Mouse (Mus musculus): ENCODE measurements around the gene Sox8.

Gene Sox8

DNA sequence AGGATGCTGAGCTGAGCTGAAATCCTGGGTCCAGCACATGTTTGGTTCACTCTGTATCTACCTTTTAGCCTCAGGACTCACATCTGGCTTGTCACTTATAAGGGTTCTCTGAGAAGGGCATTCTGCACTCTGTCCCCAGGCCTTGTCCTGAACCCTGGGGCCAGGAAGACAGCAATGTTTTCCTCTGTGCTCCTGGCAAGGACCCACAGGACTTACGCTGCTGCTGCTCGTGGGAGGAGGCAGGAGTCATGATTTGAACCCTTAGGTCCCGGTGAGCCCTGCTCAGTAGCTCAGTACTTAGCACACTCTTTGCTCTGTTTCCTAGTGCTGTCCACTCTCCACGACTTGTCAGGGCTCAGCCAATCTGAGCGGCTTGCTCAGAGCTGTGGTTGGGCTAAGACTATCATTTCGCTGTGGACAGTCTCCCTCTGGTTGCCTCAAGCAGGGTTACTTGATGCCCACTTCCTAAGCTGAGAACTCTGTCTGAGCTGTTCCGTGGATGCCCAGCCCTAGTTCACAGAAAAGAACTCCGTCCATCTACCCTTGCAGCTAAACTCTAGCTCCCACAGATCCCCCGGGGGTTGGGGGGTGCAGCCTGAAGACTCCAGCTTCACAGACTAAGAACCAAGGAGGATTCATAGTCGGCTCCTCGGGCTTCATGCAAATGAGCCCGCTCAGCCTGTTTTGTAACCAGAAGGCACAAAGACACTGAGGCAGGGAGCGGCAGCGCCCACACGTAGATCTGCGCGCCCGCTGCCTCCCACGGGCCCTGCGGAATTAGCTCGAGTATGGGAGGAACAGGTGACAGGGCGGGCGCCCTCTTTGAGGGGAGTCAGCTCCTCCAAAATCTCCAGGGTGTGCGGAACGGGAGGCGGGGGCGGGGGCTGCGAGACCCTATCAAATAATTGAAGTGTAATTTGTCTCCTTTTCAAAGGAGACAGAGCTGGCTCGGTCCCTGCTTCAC lies 14.5 kb downstream of the Sox8 start:
- DNase-seq (ENCODE audit: low read depth, low spot score): no peak

DNA sequence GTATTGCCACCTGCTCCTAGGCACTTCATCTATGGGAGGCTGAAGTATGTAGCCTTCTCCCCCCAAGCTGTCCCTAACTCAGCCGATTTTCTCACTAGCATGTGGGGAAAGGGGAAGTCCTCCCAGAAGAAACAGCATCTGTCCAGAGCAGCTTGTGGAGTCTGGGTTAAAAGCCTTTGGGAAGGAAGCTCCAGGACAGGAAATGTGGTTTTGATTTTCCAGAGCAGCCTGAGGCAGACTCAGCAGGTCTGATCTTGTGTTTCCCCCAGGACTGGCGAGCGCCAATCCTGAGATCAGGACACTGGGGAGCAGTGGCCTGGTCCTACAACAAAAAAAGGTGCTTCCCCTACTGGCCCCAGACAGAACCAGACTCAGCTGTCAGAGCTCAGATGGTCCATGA lies 15.3 kb downstream of the Sox8 start:
- DNase-seq (ENCODE audit: low read depth, low spot score): no peak

DNA sequence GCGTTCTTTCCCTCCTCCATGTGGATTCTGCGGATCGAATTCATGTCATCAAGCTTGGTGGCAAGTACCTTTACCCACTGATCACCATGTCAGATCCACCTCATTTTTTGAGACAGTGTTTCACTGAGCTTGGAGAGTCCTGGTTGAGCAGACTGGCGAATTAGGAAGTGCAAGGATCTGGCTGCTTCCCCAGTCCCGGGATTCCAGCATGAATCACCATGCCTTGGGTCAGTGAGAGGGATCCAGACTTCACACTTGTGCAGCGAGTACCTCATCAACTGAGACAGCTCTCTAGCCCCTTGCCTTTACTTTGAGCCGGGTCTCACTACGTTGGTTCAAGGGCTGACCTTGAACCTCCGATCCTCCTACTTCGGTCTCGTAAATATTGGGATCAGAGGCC lies 19.2 kb downstream of the Sox8 start:
- DNase-seq (ENCODE audit: low read depth, low spot score): no peak

DNA sequence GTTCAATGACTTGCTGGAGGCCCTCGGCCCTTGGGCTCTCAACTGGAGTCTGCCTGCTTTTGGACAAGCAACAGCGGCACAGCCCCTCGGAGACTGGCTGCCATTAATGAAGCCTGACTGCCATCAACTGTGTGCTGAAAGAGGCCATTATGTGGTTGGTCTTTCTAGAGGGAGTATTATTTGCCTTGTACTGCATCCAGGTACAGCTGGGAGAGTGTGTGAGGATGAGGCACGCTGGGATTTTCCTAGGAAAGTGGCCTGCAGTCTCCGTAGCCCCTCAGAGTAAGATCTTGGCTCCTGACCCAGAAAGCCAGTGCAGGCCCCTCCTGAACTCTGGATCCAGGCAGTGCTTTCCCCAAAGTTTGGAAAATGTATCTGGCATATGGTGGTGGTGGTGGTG lies 20.5 kb downstream of the Sox8 start:
- DNase-seq (ENCODE audit: low read depth, low spot score): no peak

DNA sequence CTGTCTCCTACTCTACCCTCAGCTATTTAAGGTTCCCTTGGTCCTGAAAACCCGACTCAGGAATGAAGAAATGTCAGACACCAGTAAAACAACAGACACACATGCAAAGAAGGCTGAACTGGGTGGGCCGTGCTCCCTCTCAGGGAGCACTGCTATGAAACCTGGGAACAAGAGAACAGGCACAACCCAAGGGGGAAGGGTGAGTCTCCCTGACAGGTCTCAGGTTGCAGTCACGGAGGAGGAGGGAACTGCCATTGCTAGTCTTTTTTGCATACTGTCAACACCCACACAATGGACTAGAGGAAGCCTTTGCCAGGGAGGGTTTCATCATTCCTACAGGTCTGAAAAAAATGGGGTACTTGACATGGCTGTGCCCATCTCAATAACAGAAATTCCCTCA lies 23.5 kb downstream of the Sox8 start:
- DNase-seq (ENCODE audit: low read depth, low spot score): no peak

DNA sequence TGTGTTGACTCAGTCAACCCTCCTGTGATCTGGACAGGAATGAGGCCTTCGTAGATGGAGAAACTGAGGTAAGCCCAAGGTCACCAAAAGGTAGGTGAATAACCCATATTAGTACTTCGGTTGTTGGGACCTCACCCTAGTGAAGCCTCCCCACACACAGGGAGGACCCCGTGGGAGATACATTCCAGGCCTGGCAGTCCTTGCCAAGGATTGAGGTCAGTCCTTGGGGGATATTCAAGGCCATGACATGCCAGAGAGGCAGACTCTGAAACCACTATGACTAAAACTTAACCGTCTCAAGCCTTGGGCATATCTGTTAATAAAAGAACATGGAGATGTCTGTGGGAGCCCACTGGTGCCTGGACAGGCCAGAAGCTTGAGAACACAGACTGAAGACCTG lies 28.7 kb downstream of the Sox8 start:
- no peak for DNase-seq (ENCODE audit: low read depth, low spot score)

DNA sequence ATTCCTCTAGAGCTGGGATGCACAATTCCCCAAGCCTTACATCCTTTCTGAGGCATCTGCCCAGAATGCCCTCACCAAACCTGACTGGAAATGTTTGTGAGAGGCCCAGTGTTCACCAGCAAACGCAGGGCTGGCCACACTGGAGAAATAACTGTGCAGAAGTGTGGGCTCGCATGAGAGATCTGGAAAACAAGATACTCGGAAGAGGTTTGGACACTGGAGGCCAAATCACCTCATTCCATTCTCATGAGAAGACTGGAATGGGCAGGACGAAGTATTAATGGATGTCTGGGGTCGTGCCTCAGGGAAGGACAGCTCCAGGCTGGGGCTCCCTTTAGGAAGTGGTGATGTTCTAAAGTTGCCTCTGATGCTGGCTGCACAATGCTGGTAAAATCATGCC lies 29.8 kb downstream of the Sox8 start:
- no peak for DNase-seq (ENCODE audit: low read depth, low spot score)

DNA sequence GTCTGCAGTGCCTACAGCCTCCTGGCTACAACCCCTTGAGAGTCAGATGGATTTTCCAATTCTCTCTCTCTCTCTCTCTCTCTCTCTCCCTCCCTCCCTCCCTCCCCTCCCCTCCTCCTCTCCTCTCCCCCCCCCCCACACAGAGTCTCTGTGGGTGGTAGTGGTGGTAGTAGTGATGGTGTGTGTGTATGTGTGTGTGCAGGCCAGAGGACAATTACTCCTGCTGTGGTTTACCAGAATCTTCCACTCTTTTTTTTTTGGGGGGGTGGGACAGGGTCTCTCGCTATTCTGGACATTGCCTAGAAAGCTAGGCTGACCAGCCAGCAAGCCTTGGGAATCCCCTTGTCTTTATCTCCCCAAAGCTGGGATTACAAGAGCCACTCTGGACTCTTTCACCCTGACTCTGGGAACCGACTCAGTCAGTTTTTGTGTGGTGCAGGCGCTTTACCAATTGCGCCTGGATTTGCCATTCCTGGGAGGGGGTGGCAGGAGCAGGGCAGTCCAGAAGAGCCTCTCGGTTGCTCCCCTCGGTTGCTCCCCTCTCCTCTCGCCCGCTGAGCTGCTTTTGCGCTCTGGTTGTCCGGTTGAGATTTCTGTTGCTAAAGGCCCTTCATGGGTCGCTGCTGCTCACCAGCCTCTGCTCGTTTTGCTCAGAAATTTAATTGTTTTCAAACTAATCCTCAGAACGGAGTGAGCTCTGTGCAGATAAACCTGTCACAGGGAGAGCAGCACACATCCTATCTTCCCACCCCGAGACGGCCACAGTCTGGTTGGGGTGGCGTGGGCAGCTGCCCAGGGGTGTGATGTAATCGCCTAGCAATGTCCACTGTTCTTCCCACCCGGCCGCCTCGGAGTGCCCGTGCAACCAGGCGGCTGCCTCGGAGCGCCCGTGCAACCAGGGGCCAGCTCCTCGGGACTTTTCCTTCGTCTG lies 31.3 kb downstream of the Sox8 start:
- no peak for DNase-seq (ENCODE audit: low read depth, low spot score)

DNA sequence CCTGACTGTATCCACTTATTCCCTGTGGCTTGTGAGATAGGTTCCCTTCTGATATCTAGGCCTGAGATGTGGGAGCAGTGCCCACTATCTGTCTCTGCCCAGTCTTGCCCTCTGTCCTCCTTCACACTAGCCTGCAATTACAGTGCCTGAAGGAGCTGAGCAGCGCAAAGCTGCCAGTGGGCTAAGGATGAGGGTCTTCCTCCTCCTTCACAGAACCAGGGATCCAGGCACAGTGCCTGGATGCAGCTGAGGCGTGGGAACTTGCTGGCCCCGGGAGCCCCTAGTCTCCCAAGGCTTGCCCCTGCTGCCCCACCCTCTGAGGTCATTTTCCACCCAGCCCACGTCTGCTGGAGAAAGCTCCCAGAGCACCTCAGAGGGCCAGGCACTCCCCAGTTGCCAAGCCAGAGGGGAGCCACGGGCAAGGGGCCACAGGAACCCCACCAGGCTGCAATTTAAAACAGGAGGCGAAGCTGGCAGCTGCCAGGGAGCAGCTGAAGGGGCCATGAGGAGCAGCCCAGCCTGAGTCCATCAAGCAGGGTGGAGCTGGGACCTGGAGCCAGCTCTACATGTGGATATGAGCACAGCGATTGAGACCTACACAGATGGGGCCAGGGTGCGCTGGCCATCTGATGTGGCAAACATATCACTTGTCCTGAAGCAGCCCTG lies 40.0 kb downstream of the Sox8 start:
- DNase-seq (ENCODE audit: low read depth, low spot score): no peak

DNA sequence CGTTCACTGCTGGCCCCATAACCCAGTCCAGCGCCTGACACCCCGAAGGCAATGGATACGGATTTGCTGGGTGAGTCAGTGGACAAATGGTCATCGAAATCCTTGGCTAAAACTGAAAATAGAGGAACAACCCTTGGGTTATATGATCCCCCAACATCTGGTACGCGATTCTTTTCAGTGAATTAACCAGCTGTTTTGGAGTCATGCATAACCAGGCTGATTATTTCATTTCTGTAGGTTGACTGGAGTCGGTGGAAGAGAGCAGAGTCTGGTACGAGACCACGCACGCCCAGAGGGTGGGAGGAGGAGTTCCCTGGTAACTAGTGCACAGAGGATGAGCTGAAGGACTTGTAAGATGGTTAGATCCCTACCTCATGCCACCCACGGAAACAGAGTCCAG lies 48.4 kb downstream of the Sox8 start:
- no peak for DNase-seq (ENCODE audit: low read depth, low spot score)

DNA sequence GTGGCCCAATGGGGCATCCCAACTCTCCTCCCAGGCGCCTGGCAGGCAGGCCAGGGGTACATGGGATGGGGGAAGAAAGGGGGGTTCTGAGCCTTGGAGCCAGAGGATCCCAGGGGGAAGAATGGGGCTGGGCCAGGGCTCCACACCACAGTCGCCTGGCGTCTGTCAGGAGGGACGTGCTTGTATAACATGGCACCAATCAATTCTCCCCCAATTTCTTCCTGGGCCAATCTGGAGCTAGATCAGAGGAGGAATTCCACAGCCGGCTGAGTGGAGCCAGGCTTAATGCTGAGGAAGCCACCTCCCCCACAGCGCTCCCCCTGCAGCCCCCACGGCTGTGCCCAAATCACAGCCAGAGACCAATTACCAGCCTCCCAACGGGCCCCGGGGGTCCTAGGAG lies 50.0 kb downstream of the Sox8 start:
- DNase-seq (ENCODE audit: low read depth, low spot score): no peak

DNA sequence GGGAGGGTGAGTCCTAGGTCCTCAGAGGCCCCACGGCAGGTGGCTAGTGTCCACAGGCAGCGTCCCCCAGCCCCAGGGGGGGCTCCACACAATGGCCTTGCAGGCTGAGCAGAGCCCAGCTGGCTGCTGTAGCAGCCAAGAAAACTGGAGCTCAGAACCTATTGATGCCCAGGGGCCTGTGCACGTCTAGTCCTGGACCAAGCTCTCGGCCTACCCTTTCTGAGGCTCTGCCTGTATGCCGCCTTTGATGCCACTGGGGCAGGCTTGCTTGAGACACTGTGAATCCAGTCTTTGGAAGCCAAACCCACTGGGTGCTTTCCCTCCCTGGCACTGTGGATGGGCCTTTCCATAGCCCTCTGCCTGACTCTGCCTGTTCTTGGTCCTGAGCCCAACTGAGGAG lies 51.0 kb downstream of the Sox8 start:
- no peak for DNase-seq (ENCODE audit: low read depth, low spot score)

DNA sequence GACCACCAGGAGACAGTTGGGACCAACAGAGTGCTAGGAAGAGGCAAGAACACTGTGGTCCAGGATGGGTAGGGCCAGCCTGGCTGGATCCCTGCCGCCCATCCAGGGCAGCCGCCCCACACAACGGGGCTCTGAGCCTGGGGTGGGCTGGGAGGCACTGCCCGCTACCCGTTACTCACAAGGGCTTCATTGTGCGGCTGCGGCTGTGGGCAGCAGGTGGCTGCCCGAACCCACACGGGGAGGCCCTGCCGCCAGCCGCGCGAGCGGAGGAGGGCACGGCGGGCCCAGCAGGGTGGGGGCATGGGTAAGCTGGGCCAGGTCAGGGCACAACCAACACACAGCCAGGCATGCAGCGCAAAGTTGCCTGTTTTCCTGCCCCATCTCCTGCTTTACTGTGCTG lies 52.3 kb downstream of the Sox8 start:
- DNase-seq (ENCODE audit: low read depth, low spot score): no peak

DNA sequence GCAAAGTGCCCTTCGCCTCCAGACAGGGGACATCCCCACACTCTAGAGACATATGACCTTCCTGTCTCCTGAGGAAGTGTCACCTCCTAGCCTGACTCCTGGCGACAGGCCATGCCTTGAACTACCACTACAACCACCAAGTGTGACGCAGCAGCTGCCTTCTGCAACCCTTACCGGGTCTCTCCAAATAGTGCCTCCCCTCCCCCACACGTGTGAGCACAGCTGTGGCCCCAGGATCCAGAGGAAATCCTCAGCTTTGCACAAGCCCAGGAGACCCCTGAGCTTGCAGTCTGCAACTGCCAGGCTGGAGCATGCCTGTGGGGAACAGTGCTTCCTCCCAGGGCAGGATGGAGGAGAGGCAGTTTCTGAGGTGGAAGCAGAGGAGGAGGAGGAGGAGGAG lies 54.2 kb downstream of the Sox8 start:
- no peak for DNase-seq (ENCODE audit: low read depth, low spot score)
